Mouse (Mus musculus): ENCODE data around the gene Elmo1. TPM values are rescaled to one million over a fixed set of nuclear protein-coding genes. Genes with fewer than 3 reads are reported as not detected.
A peak's percentile ranks its signal among the peaks of the same experiment; 100 is the strongest.

Gene Elmo1
- polyA plus RNA-seq, 1 experiment from 2014 or later: 10.1 TPM

GRCm38 (mm10) chr13:20213861-20214260, 123.5 kb downstream of the Elmo1 start:
- Histone ChIP-seq H3K9ac (no peak overlapping the region), H3K27me3 (no peaks in the 10 kb centered on the region), H3K4me3 (no peak overlapping the region), H3K4me2 (no peak overlapping the region), H3K4me1 (replicated peaks) (no peaks in the 10 kb centered on the region), H3K36me3 (no peaks in the 10 kb centered on the region), H3K27ac (no peak overlapping the region), H3K9me3 (replicated peaks) (no peaks in the 10 kb centered on the region)
- no peak for ATAC-seq (replicated peaks; ENCODE audit: insufficient number of reproducible peaks, insufficient read depth, low FRiP score, low read depth)
- WGBS: 74% methylated on average over 5 of the region's 5 CpGs

DNA sequence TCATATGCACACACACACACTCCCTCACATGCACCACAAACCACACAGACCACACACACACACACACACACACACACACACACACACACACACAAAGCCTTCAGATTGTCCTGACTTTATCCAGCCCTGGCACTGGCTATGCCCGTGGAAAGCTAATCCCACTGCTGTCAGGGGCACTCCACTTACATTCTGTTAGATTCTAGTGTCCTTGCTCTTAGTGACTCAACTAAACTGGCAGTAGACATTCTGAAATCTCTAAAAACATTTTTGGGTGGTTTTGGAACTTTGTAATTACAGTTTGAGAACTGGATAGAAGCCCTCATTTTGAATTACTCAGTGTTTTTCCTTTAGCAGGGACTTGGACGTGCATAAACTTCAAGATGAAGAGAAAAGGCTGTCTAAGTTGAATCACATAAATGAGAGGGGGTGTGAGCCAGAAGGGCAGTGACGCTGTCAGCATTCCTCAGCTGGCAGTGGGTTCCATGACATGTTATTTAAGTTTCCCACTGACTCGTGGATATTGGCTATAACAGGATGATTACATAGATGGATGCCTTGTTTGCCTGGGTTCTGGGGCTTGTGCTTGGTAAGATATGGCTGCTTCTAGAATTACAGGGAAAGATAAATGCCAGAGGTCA, 127.2 kb downstream of the Elmo1 start:
- WGBS: 44% methylated on average over 4 of the region's 4 CpGs

GRCm38 (mm10) chr13:20218126-20218525, 127.7 kb downstream of the Elmo1 start:
- Histone ChIP-seq H3K27me3 (no peaks in the 10 kb centered on the region), H3K36me3 (no peaks in the 10 kb centered on the region), H3K4me3 (no peak overlapping the region), H3K9me3 (replicated peaks) (no peaks in the 10 kb centered on the region), H3K4me2 (no peak overlapping the region), H3K27ac (no peak overlapping the region), H3K9ac (no peak overlapping the region), H3K4me1 (replicated peaks) (no peaks in the 10 kb centered on the region)
- 53% methylated on average over 4 of the region's 4 CpGs for WGBS
- ATAC-seq (replicated peaks; ENCODE audit: insufficient number of reproducible peaks, insufficient read depth, low FRiP score, low read depth): no peak

More for the DNA sequence above, 127.2 kb downstream of the Elmo1 start:
- Histone ChIP-seq H3K27me3 (no peaks in the 10 kb centered on the region), H3K4me1 (replicated peaks) (no peaks in the 10 kb centered on the region), H3K27ac (no peak overlapping the region), H3K4me3 (no peak overlapping the region), H3K9me3 (replicated peaks) (no peaks in the 10 kb centered on the region), H3K4me2 (no peak overlapping the region), H3K36me3 (no peaks in the 10 kb centered on the region), H3K9ac (no peak overlapping the region)
- ATAC-seq (replicated peaks; ENCODE audit: insufficient number of reproducible peaks, insufficient read depth, low FRiP score, low read depth): no peak

- no peak for ATAC-seq (replicated peaks; ENCODE audit: insufficient number of reproducible peaks, insufficient read depth, low FRiP score, low read depth)
- H3K9ac ChIP-seq: no peak overlapping the region
- no peak overlapping the region for H3K4me2 ChIP-seq
- no peaks in the 10 kb centered on the region for H3K4me1 ChIP-seq (replicated peaks)
- no peaks in the 10 kb centered on the region for H3K9me3 ChIP-seq (replicated peaks)
- H3K27me3 ChIP-seq: no peaks in the 10 kb centered on the region
- no peak overlapping the region for H3K27ac ChIP-seq
- H3K4me3 ChIP-seq: no peak overlapping the region
- H3K36me3 ChIP-seq: no peaks in the 10 kb centered on the region
Measured at GRCm38 (mm10) chr13:20220414-20220813, 130.0 kb downstream of the Elmo1 start.

DNA sequence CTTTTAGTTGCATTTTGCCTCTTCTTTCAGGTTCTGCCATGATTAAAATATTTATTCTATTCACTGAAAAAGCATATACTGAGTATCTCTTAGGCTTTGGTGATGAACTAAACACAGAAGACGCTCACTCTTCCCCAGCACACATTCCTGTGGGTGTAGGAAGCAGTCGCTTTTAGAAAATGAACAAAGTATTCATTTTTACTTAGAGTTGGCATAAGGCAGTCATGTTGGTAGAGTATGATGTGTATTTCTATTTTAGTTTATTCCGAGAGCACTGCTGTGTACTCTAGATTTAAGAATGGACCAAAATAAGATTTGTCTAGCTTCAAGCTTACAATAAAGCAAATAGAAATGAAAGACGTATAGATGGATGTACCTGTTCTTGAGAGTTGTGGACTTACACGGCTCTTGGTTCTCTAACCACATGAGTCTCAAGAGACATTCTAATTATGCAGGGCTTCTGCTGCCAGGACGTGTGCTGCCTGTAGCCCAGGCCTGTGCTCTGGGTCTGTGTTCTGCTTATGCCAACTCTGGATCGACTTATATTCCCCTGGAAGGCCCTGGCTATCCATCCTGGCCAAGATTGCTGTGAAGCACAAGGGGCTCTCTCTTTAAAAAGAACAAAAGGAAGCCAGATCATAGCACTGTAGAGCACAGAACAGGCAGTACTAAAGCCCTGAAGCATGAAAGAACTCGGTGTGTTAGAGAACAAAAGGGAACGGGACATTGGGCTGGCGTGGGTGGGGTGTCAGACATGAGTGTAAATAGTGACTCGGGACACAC, 137.7 kb downstream of the Elmo1 start:
- no peaks in the 10 kb centered on the region for H3K27me3 ChIP-seq
- no peak for ATAC-seq (replicated peaks; ENCODE audit: insufficient number of reproducible peaks, insufficient read depth, low FRiP score, low read depth)
- H3K36me3 ChIP-seq: no peaks in the 10 kb centered on the region
- no peak overlapping the region for H3K9ac ChIP-seq
- peaks cover 7% of the 10 kb centered on the region for H3K4me1 ChIP-seq (replicated peaks)
- no peaks in the 10 kb centered on the region for H3K9me3 ChIP-seq (replicated peaks)
- WGBS: 77% methylated on average over 11 of the region's 11 CpGs
- no peak overlapping the region for H3K27ac ChIP-seq
- H3K4me2 ChIP-seq: no peak overlapping the region
- H3K4me3 ChIP-seq: no peak overlapping the region

GRCm38 (mm10) chr13:20231837-20232728, 141.7 kb downstream of the Elmo1 start:
- H3K27ac ChIP-seq: peak overlapping the region; percentile 37; the same call in 1 of the 2 replicates
- peak; percentile 62; the same call in 1 of the 2 replicates for ATAC-seq (replicated peaks; ENCODE audit: insufficient number of reproducible peaks, insufficient read depth, low FRiP score, low read depth)
- 31% methylated on average over 11 of the region's 11 CpGs for WGBS
- no peak overlapping the region for H3K9ac ChIP-seq
- no peaks in the 10 kb centered on the region for H3K27me3 ChIP-seq
- no peak overlapping the region for H3K4me3 ChIP-seq
- peaks cover 7% of the 10 kb centered on the region for H3K4me1 ChIP-seq (replicated peaks)
- no peaks in the 10 kb centered on the region for H3K36me3 ChIP-seq
- no peaks in the 10 kb centered on the region for H3K9me3 ChIP-seq (replicated peaks)
- no peak overlapping the region for H3K4me2 ChIP-seq

DNA sequence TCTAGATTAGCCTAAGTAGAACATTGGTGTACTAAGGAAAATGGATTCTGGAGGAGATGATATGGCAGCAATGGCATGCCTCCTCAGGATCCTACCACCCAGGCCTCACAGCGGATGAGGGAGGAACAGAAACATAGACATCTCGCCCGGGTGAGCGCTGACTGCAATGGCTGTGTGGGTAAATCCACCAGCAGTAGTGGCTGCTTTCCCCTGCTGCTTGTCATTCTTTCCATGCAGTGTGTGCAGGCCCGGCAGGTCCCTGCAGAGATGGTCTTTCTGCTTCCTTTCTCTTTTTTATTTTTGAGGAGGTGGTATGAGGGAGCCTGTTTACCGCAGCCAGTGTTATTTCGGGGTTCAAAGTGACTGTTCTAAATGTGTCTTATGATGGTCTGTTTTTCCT, 143.3 kb downstream of the Elmo1 start:
- Histone ChIP-seq H3K36me3 (no peaks in the 10 kb centered on the region), H3K27ac (no peak overlapping the region), H3K27me3 (no peaks in the 10 kb centered on the region), H3K4me1 (replicated peaks) (peaks cover 9% of the 10 kb centered on the region), H3K9me3 (replicated peaks) (no peaks in the 10 kb centered on the region), H3K4me2 (no peak overlapping the region), H3K4me3 (no peak overlapping the region), H3K9ac (no peak overlapping the region)
- 81% methylated on average over 7 of the region's 7 CpGs for WGBS
- no peak for ATAC-seq (replicated peaks; ENCODE audit: insufficient number of reproducible peaks, insufficient read depth, low FRiP score, low read depth)

DNA sequence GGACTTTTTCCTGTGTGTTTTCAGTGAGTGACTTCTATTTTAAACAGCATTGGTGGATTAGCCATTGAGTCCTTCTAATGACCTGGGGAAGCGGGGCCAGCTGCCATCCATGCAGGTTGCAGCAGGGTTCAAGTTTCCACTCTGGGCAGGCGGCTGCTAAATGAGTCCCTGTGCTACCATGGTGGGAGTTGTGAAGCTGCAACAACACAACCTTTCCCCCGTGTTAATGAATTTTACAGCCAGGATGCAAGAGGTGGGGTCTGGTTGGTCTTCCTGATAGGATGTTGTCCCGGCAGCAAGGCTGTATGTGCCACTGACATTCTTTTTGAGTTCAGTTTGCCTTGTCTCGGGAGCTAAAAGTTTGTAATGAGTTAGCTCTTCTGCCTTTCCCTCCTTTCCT, 147.2 kb downstream of the Elmo1 start:
- H3K27me3 ChIP-seq: no peaks in the 10 kb centered on the region
- no peak for ATAC-seq (replicated peaks; ENCODE audit: insufficient number of reproducible peaks, insufficient read depth, low FRiP score, low read depth)
- 54% methylated on average over 5 of the region's 5 CpGs for WGBS
- H3K36me3 ChIP-seq: no peaks in the 10 kb centered on the region
- peak overlapping the region; percentile 14; the same call in 1 of the 2 replicates for H3K27ac ChIP-seq
- H3K9me3 ChIP-seq (replicated peaks): no peaks in the 10 kb centered on the region
- no peak overlapping the region for H3K4me2 ChIP-seq
- no peak overlapping the region for H3K4me3 ChIP-seq
- H3K4me1 ChIP-seq (replicated peaks): 0 out of 2 replicates have a peak, but pooled peaks cover 5% of the 10 kb centered on the region
- no peak overlapping the region for H3K9ac ChIP-seq

DNA sequence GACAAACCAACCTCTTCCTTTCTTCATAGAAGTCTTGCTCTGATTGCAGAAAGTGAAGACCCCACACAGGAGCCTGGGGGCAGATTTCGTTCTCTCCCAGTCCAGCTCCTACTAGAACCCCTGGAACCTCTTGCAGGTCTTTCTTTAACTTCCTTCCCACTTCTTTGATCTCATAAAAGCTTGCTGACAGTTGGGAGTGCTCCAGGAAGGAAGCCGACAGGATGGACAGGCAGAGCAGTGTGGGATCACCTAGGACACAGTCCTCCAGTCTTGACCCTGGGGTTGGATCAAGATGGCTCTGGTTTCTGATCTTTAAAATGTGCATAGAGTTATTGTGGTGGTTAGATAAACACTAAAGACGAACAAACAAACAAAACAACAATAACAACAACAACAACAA, 147.8 kb downstream of the Elmo1 start:
- no peak for ATAC-seq (replicated peaks; ENCODE audit: insufficient number of reproducible peaks, insufficient read depth, low FRiP score, low read depth)
- Histone ChIP-seq H3K36me3 (no peaks in the 10 kb centered on the region), H3K9ac (no peak overlapping the region), H3K4me1 (replicated peaks) (0 out of 2 replicates have a peak, but pooled peaks cover 5% of the 10 kb centered on the region), H3K4me2 (no peak overlapping the region), H3K27me3 (no peaks in the 10 kb centered on the region), H3K4me3 (no peak overlapping the region), H3K27ac (peak overlapping the region; percentile 14; the same call in 1 of the 2 replicates), H3K9me3 (replicated peaks) (no peaks in the 10 kb centered on the region)
- 38% methylated on average over 3 of the region's 3 CpGs for WGBS

- 64% methylated on average over 3 of the region's 3 CpGs for WGBS
- H3K9ac ChIP-seq: no peak overlapping the region
- no peaks in the 10 kb centered on the region for H3K9me3 ChIP-seq (replicated peaks)
- H3K27me3 ChIP-seq: no peaks in the 10 kb centered on the region
- H3K4me2 ChIP-seq: no peak overlapping the region
- H3K36me3 ChIP-seq: no peaks in the 10 kb centered on the region
- no peak overlapping the region for H3K27ac ChIP-seq
- H3K4me3 ChIP-seq: no peak overlapping the region
- no peak for ATAC-seq (replicated peaks; ENCODE audit: insufficient number of reproducible peaks, insufficient read depth, low FRiP score, low read depth)
- 0 out of 2 replicates have a peak, but pooled peaks cover 5% of the 10 kb centered on the region for H3K4me1 ChIP-seq (replicated peaks)
Measured at GRCm38 (mm10) chr13:20238743-20239142, 148.3 kb downstream of the Elmo1 start.

DNA sequence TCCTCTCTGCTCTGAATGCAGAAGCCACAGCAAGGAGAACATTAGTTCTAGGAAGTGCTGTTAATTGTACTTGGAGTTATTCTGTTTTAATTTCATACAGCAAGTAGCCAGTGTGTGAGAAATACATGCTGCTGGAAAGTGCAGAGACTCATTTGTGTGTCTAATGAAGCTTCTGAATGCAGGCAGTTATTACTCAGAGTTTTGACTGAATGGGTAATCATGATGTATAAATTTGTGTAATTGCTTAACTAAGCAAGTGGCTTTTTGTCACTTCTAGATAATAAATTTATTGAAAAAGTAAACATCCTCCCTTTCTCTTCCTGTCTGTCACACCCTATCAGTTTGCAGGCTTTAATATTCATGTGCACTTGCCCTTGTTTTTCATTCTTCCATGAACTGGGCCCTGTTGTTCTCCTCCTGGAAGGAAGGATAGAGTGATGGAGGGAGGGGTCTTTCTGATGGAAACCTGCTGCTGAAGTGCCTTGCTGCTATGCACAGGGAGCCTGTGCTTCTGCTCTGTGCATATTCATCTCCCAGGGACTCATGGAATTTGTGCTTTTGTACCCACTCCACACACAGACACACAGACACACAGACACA, 159.8 kb downstream of the Elmo1 start:
- no peaks in the 10 kb centered on the region for H3K27me3 ChIP-seq
- no peak overlapping the region for H3K9ac ChIP-seq
- H3K9me3 ChIP-seq (replicated peaks): no peaks in the 10 kb centered on the region
- no peak overlapping the region for H3K4me2 ChIP-seq
- no peak for ATAC-seq (replicated peaks; ENCODE audit: insufficient number of reproducible peaks, insufficient read depth, low FRiP score, low read depth)
- H3K27ac ChIP-seq: no peak overlapping the region
- peaks cover 3% of the 10 kb centered on the region; the same call in 1 of the 2 replicates for H3K4me1 ChIP-seq (replicated peaks)
- no peaks in the 10 kb centered on the region for H3K36me3 ChIP-seq
- no peak overlapping the region for H3K4me3 ChIP-seq

Data from heart, embryonic 15.5 days (tissue).